Mouse (Mus musculus) cerebellum, adult 2 months (tissue): ENCODE measurements around the gene Unc50.

Experiments
- CTCF ChIP-seq: fragments of 200-500 bp; IDR thresholded peaks from 2 replicates; pipeline ENCODE4 v1.5.1; 2011; ENCODE audit warnings: low read depth, mild to moderate bottlenecking, control low read depth, low read length, moderate library complexity, borderline replicate concordance; ENCODE audit not compliant: insufficient read depth
- POLR2A ChIP-seq: fragments of 200-500 bp; IDR thresholded peaks from 2 replicates; pipeline ENCODE4 v1.6.1; 2011; ENCODE audit warnings: low read length, control low read depth, borderline replicate concordance; ENCODE audit not compliant: insufficient read depth

GRCm38 (mm10) chr1:37401687-37402086 is 28.3 kb upstream of the Unc50 start:
- peak; percentile 96 for TF ChIP-seq CTCF
- TF ChIP-seq POLR2A = no peak
